Mouse (Mus musculus) intestine, embryonic 14.5 days (tissue): ENCODE data around the gene Cacna1i. TPM values are rescaled to one million over a fixed set of nuclear protein-coding genes. Genes with fewer than 3 reads are reported as not detected.

Experiments
- ATAC-seq: fragments of 200-750 bp; cut with Nextera tagmentation; replicated peaks from 2 replicates; pipeline ENCODE4 v1.8.0; 2017; ENCODE audit warnings: low read depth, moderate number of reproducible peaks, moderate TSS enrichment, moderate library complexity; ENCODE audit not compliant: low FRiP score, low TSS enrichment
- DNase-seq: peaks from one replicate; pipeline ENCODE4 v3.0.0-alpha.2; 2018; ENCODE audit warnings: low spot score
- H3K27ac ChIP-seq: fragments of 300-500 bp; sonication (generic); 2 replicates; pipeline ENCODE4 v1.5.1; 2014; ENCODE audit warnings: low read depth, mild to moderate bottlenecking, control low read depth
- H3K27me3 ChIP-seq: fragments of 300-500 bp; sonication (generic); replicated peaks from 2 replicates; pipeline ENCODE4 v1.6.1; 2014; ENCODE audit warnings: low read length, control low read depth; ENCODE audit not compliant: control insufficient read depth, insufficient read depth
- H3K36me3 ChIP-seq: fragments of 300-500 bp; sonication (generic); 2 replicates; pipeline ENCODE4 v1.6.1; 2014; ENCODE audit warnings: low read length, control low read depth; ENCODE audit not compliant: control insufficient read depth, insufficient read depth
- H3K4me1 ChIP-seq: fragments of 300-500 bp; sonication (generic); replicated peaks from 2 replicates; pipeline ENCODE4 v1.6.1; 2014; ENCODE audit warnings: low read length, control low read depth, mixed read lengths; ENCODE audit not compliant: control insufficient read depth, insufficient read depth
- H3K4me2 ChIP-seq: fragments of 300-500 bp; sonication (generic); 2 replicates; pipeline ENCODE4 v1.6.1; 2014; ENCODE audit warnings: low read length
- H3K4me3 ChIP-seq: fragments of 300-500 bp; sonication (generic); 2 replicates; pipeline ENCODE4 v1.5.1; 2014; ENCODE audit warnings: low read depth, low read length, control low read depth, mixed read lengths
- H3K9ac ChIP-seq: fragments of 300-500 bp; sonication (generic); 2 replicates; pipeline ENCODE4 v1.6.1; 2014; ENCODE audit warnings: mild to moderate bottlenecking, low read length
- H3K9me3 ChIP-seq: fragments of 300-500 bp; sonication (generic); 2 replicates; pipeline ENCODE4 v1.6.1; 2016; ENCODE audit warnings: low read length, control low read depth; ENCODE audit not compliant: control insufficient read depth
- WGBS: fragments of 180-500 bp; shearing (Covaris S2); extraction: QIAGEN DNeasy Blood & Tissue Kit; methylation state at CpG from one replicate; pipeline ENCODE4 v1.1.7; 2014; 5-methylcytosine and 5-hydroxymethylcytosine counted together
- polyA plus RNA-seq: library from polyadenylated mRNA; unstranded; fragments of >200 nt; fragmentation: Nextera tagmentation; extraction: Ambion mirVana; gene quantifications from 2 replicates; pipeline ENCODE4 v1.2.1, GENCODE M21; 2014

The Cacna1i gene
- polyA plus RNA-seq, 1 experiment from 2014 or later, result not detected

- peak overlapping the region; percentile 37 for H3K4me3 ChIP-seq
- no peak overlapping the region for H3K9ac ChIP-seq
- no peaks in the 10 kb centered on the region for H3K36me3 ChIP-seq
- no peak overlapping the region for H3K27ac ChIP-seq
- peak overlapping the region; percentile 89 for H3K4me2 ChIP-seq
- H3K27me3 ChIP-seq, result peaks cover 65% of the 10 kb centered on the region
- no peaks in the 10 kb centered on the region for H3K4me1 ChIP-seq
- DNase-seq (peak; percentile 53), ATAC-seq (no peak)
- no peaks in the 10 kb centered on the region for H3K9me3 ChIP-seq
- WGBS, result 3% methylated on average over 23 of the region's 23 CpGs
Observed at GRCm38 (mm10) chr15:80288036-80288435, 998 bp downstream of the Cacna1i start.

- WGBS, result 8% methylated on average over 10 of the region's 10 CpGs
- Histone ChIP-seq H3K4me3 (no peak overlapping the region), H3K4me2 (no peak overlapping the region), H3K36me3 (no peaks in the 10 kb centered on the region), H3K9me3 (no peaks in the 10 kb centered on the region), H3K9ac (no peak overlapping the region), H3K27me3 (peaks cover 57% of the 10 kb centered on the region), H3K27ac (no peak overlapping the region), H3K4me1 (no peaks in the 10 kb centered on the region)
- peak; percentile 79 for DNase-seq
- no peak for ATAC-seq
Observed at GRCm38 (mm10) chr15:80289436-80289835, 2.4 kb downstream of the Cacna1i start.

DNA sequence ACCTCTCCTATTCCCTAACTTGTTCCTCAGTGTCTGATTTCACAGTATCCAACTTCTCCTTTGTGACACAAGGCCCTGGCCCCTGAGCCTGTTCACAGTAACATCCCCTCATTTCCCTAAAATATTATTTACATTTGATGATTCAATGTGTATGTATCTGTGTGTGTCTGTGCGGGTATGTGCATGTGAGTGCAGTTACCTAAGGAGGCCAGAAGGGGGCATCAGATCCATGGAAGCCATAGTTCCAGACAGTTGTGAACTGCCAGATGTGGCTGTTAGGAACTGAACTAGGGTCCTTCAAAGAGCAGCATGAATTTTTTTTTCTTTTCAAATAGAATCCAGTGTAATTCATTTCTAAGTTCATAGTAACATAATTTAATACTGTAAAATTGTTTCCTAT lies 10.1 kb downstream of the Cacna1i start:
- Histone ChIP-seq H3K27me3 (no peaks in the 10 kb centered on the region), H3K27ac (no peak overlapping the region), H3K36me3 (no peaks in the 10 kb centered on the region), H3K4me2 (no peak overlapping the region), H3K4me3 (no peak overlapping the region), H3K9ac (no peak overlapping the region), H3K4me1 (no peaks in the 10 kb centered on the region), H3K9me3 (0 out of 2 replicates have a peak, but pooled peaks cover 3% of the 10 kb centered on the region)
- no peak for DNase-seq
- ATAC-seq, result no peak
- 86% methylated on average over 1 of the region's 1 CpGs for WGBS

DNA sequence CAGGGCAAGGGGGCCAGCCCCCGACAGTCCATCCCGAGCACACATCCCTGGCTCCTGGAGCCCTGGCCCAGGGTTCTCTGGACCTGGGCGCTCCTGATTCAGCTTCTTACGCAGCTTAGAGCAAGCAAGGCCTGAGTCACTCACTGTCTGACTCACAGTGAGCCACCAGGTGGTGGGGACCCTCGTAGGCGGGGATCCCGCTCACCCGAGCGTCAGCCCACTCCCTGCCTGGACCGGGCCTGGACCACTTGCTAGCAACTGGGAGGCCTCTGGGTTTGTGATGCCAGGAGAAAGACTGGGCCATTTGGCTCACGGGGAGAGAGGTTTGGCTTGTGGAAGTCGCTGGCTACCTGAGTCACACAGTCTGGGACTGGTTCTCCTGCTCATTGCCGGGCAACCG lies 16.7 kb downstream of the Cacna1i start:
- Histone ChIP-seq H3K4me1 (no peaks in the 10 kb centered on the region), H3K4me3 (no peak overlapping the region), H3K27me3 (no peaks in the 10 kb centered on the region), H3K27ac (no peak overlapping the region), H3K4me2 (no peak overlapping the region), H3K9ac (no peak overlapping the region), H3K9me3 (no peaks in the 10 kb centered on the region), H3K36me3 (no peaks in the 10 kb centered on the region)
- DNase-seq (no peak), ATAC-seq (no peak)
- 70% methylated on average over 14 of the region's 14 CpGs for WGBS

GRCm38 (mm10) chr15:80304188-80304587 lies 17.1 kb downstream of the Cacna1i start:
- Histone ChIP-seq H3K4me1 (no peaks in the 10 kb centered on the region), H3K9me3 (no peaks in the 10 kb centered on the region), H3K4me2 (no peak overlapping the region), H3K36me3 (no peaks in the 10 kb centered on the region), H3K4me3 (no peak overlapping the region), H3K27me3 (no peaks in the 10 kb centered on the region), H3K27ac (no peak overlapping the region), H3K9ac (no peak overlapping the region)
- 90% methylated on average over 12 of the region's 12 CpGs for WGBS
- ATAC-seq (no peak), DNase-seq (no peak)

GRCm38 (mm10) chr15:80306146-80306545 lies 19.1 kb downstream of the Cacna1i start:
- Histone ChIP-seq H3K4me2 (no peak overlapping the region), H3K27ac (no peak overlapping the region), H3K4me3 (no peak overlapping the region), H3K9me3 (no peaks in the 10 kb centered on the region), H3K36me3 (no peaks in the 10 kb centered on the region), H3K4me1 (no peaks in the 10 kb centered on the region), H3K27me3 (no peaks in the 10 kb centered on the region), H3K9ac (no peak overlapping the region)
- DNase-seq (no peak), ATAC-seq (no peak)
- WGBS, result 32% methylated on average over 8 of the region's 8 CpGs

GRCm38 (mm10) chr15:80314731-80315130 lies 27.7 kb downstream of the Cacna1i start:
- no peaks in the 10 kb centered on the region for H3K36me3 ChIP-seq
- no peaks in the 10 kb centered on the region for H3K27me3 ChIP-seq
- no peak overlapping the region for H3K9ac ChIP-seq
- ATAC-seq (no peak), DNase-seq (no peak)
- H3K9me3 ChIP-seq, result no peaks in the 10 kb centered on the region
- no peaks in the 10 kb centered on the region for H3K4me1 ChIP-seq
- 31% methylated on average over 7 of the region's 7 CpGs for WGBS
- no peak overlapping the region for H3K27ac ChIP-seq
- no peak overlapping the region for H3K4me2 ChIP-seq
- H3K4me3 ChIP-seq, result no peak overlapping the region

GRCm38 (mm10) chr15:80316966-80317634 lies 30.1 kb downstream of the Cacna1i start:
- no peak overlapping the region for H3K4me3 ChIP-seq
- DNase-seq (no peak), ATAC-seq (no peak)
- WGBS, result 80% methylated on average over 6 of the region's 6 CpGs
- H3K9ac ChIP-seq, result no peak overlapping the region
- H3K36me3 ChIP-seq, result no peaks in the 10 kb centered on the region
- no peak overlapping the region for H3K27ac ChIP-seq
- H3K9me3 ChIP-seq, result no peaks in the 10 kb centered on the region
- H3K4me1 ChIP-seq, result no peaks in the 10 kb centered on the region
- H3K27me3 ChIP-seq, result no peaks in the 10 kb centered on the region
- H3K4me2 ChIP-seq, result no peak overlapping the region

GRCm38 (mm10) chr15:80317841-80318530 lies 30.9 kb downstream of the Cacna1i start:
- no peak overlapping the region for H3K27ac ChIP-seq
- H3K9ac ChIP-seq, result no peak overlapping the region
- H3K36me3 ChIP-seq, result no peaks in the 10 kb centered on the region
- H3K4me2 ChIP-seq, result no peak overlapping the region
- WGBS, result 67% methylated on average over 8 of the region's 8 CpGs
- ATAC-seq, result no peak
- H3K9me3 ChIP-seq, result no peaks in the 10 kb centered on the region
- DNase-seq, result no peak
- H3K27me3 ChIP-seq, result no peaks in the 10 kb centered on the region
- H3K4me1 ChIP-seq, result no peaks in the 10 kb centered on the region
- no peak overlapping the region for H3K4me3 ChIP-seq
